Mouse (Mus musculus) MN1 (cell line): ENCODE measurements around the gene Agap1.

Experiments
- DNase-seq: peaks from one replicate; pipeline ENCODE4 v3.0.0-alpha.2; 2016; ENCODE audit warnings: low spot score

Agap1 gene

GRCm38 (mm10) chr1:89933786-89934185 lies 479.2 kb downstream of the Agap1 start:
- no peak for DNase-seq

GRCm38 (mm10) chr1:89934316-89935260 lies 480.0 kb downstream of the Agap1 start:
- no peak for DNase-seq

- DNase-seq: no peak
Measured at GRCm38 (mm10) chr1:89935493-89936348, 481.1 kb downstream of the Agap1 start.

GRCm38 (mm10) chr1:89938884-89939595 lies 484.4 kb downstream of the Agap1 start:
- no peak for DNase-seq

- DNase-seq: no peak
Measured at GRCm38 (mm10) chr1:89939596-89939960, 485.0 kb downstream of the Agap1 start.

GRCm38 (mm10) chr1:89939981-89940726 lies 485.5 kb downstream of the Agap1 start:
- DNase-seq: no peak

- DNase-seq: no peak
Measured at GRCm38 (mm10) chr1:89940961-89941524, 486.4 kb downstream of the Agap1 start.

GRCm38 (mm10) chr1:89941701-89942381 lies 487.2 kb downstream of the Agap1 start:
- DNase-seq: peak; percentile 21

GRCm38 (mm10) chr1:89942395-89942976 lies 487.9 kb downstream of the Agap1 start:
- DNase-seq: no peak

GRCm38 (mm10) chr1:89943202-89943601 lies 488.6 kb downstream of the Agap1 start:
- DNase-seq: peak; percentile 75
